Mouse (Mus musculus) neural tube, embryonic 13.5 days (tissue): ENCODE measurements around the gene Marc2. TPM values are rescaled to one million over a fixed set of nuclear protein-coding genes. Genes with fewer than 3 reads are reported as not detected.
A peak's percentile ranks its signal among the peaks of the same experiment; 100 is the strongest.

Experiments used
- ATAC-seq: fragments of 200-750 bp; cut with Nextera tagmentation; 2 replicates; pipeline ENCODE4 v1.8.0; 2017; ENCODE audit warnings: low read depth, mild to moderate bottlenecking, moderate TSS enrichment, moderate library complexity
- H3K27ac ChIP-seq: fragments of 300-500 bp; sonication (generic); replicated peaks from 2 replicates; pipeline ENCODE4 v1.5.1; 2015; ENCODE audit warnings: moderate library complexity, mild to moderate bottlenecking, inconsistent platforms
- H3K27me3 ChIP-seq: fragments of 300-500 bp; sonication (generic); 2 replicates; pipeline ENCODE4 v1.6.1; 2015; ENCODE audit warnings: mild to moderate bottlenecking, inconsistent platforms
- H3K36me3 ChIP-seq: fragments of 300-500 bp; sonication (generic); 2 replicates; pipeline ENCODE4 v1.6.1; 2015; ENCODE audit warnings: mild to moderate bottlenecking, inconsistent platforms
- H3K4me1 ChIP-seq: fragments of 300-500 bp; sonication (generic); replicated peaks from 2 replicates; pipeline ENCODE4 v1.6.1; 2015; ENCODE audit warnings: inconsistent platforms
- H3K4me2 ChIP-seq: fragments of 300-500 bp; sonication (generic); 2 replicates; pipeline ENCODE4 v1.6.1; 2015; ENCODE audit warnings: inconsistent platforms, mild to moderate bottlenecking, moderate library complexity
- H3K4me3 ChIP-seq: fragments of 300-500 bp; sonication (generic); 2 replicates; pipeline ENCODE4 v1.5.1; 2015; ENCODE audit warnings: mild to moderate bottlenecking, inconsistent platforms
- H3K9ac ChIP-seq: fragments of 300-500 bp; sonication (generic); 2 replicates; pipeline ENCODE4 v1.6.1; 2015; ENCODE audit warnings: moderate library complexity, mild to moderate bottlenecking, inconsistent platforms
- H3K9me3 ChIP-seq: fragments of 300-500 bp; sonication (generic); 2 replicates; pipeline ENCODE4 v1.6.1; 2016; ENCODE audit warnings: inconsistent platforms
- WGBS: fragments of 180-500 bp; shearing (Covaris S2); methylation state at CpG from one replicate; pipeline ENCODE4 v1.1.7; 2015; 5-methylcytosine and 5-hydroxymethylcytosine counted together
- microRNA counts: library from miRNA; unstranded; fragments of <30 nt; microRNA quantifications from one replicate; lab custom pipeline; 2016
- microRNA-seq: library from miRNA; unstranded; fragments of <30 nt; microRNA quantifications from one replicate; pipeline ENCODE4, GENCODE M21; 2016
- polyA plus RNA-seq: library from polyadenylated mRNA; unstranded; fragments of >200 nt; fragmentation: Nextera tagmentation; extraction: Ambion mirVana; gene quantifications from 2 replicates; pipeline ENCODE4 v1.2.1, GENCODE M21; 2015

Marc2 gene
- polyA plus RNA-seq, 1 experiment from 2014 or later = 116 TPM

DNA sequence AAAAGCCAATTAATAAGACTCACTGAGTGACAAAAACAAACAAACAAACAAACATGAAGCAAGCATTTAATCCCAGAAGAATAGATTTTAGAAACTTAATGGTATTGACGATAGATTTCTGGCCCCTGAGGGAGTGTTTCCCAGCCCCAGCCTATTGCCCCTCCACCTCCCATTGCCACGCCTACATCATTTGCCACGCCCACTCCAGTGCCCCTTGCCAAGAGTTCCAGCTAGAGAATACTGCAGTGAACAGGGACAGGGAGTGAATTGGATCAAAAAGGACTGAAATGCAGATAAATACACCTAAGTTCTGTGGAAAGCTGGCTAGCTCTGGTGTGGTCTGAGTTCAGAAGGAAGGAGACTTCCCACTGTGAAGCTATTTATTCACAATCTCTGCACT, 82.4 kb downstream of the Marc2 start:
- H3K27me3 ChIP-seq = no peaks in the 10 kb centered on the region
- no peaks in the 10 kb centered on the region for H3K9me3 ChIP-seq
- no peak overlapping the region for H3K4me2 ChIP-seq
- 40% methylated on average over 3 of the region's 3 CpGs for WGBS
- no peak for ATAC-seq
- H3K27ac ChIP-seq = no peak overlapping the region
- no peaks in the 10 kb centered on the region for H3K36me3 ChIP-seq
- no peak overlapping the region for H3K4me3 ChIP-seq
- no peaks in the 10 kb centered on the region for H3K4me1 ChIP-seq
- H3K9ac ChIP-seq = no peak overlapping the region

MicroRNAs within 50 kb of the gene (microRNA counts, 519-probe panel; counts per million panel counts)
- microRNA mmu-miR-1981 (lab: Ali Mortazavi, UCI) = 4,050 counts per million, percentile 66 among the panel's probes with 10 or more counts

Small RNAs within 50 kb of the gene (microRNA-seq; reads per million reads assigned to microRNA genes)
- gene Mir1981 = 43.3 reads per million, percentile 45 among the genes with 10 or more reads in this experiment

Other genes with a start within 250 kb of the Marc2 start
- 4.1 and 5.1 TPM in 2 replicates for gene Hlx, start 113.8 kb downstream of the Marc2 start, polyA plus RNA-seq
- gene Marc1, start 35.1 kb downstream of the Marc2 start, polyA plus RNA-seq = not detected in 2 replicates
- 1.2 and 1.6 TPM in 2 replicates for gene C130074G19Rik, start 36.8 kb upstream of the Marc2 start, polyA plus RNA-seq
- 13.2 and 13.5 TPM in 2 replicates for gene Mark1, start 153.1 kb upstream of the Marc2 start, polyA plus RNA-seq